Mouse (Mus musculus) bone marrow macrophage, adult 2 months (primary cell): ENCODE data around the gene Trmt10c. TPM values are rescaled to one million over a fixed set of nuclear protein-coding genes. Genes with fewer than 3 reads are reported as not detected.

Experiments used
- H3K27ac ChIP-seq: 2 replicates; pipeline ENCODE4 v1.5.1; 2012; ENCODE audit warnings: low read depth, low read length; ENCODE audit not compliant: insufficient read depth
- H3K4me1 ChIP-seq: 2 replicates; pipeline ENCODE4 v1.6.1; 2012; ENCODE audit warnings: low read length; ENCODE audit not compliant: control insufficient read depth, insufficient read depth
- H3K4me3 ChIP-seq: 2 replicates; pipeline ENCODE4 v1.5.1; 2012; ENCODE audit warnings: mild to moderate bottlenecking, low read length, moderate library complexity; ENCODE audit not compliant: insufficient read depth
- CTCF ChIP-seq: IDR thresholded peaks from 2 replicates; pipeline ENCODE4 v1.5.1; 2012; ENCODE audit warnings: low read depth, mild to moderate bottlenecking, low read length, moderate library complexity
- POLR2A ChIP-seq: IDR thresholded peaks from 2 replicates; pipeline ENCODE4 v1.6.1; 2012; ENCODE audit warnings: mild to moderate bottlenecking, low read depth, low read length, borderline replicate concordance
- polyA plus RNA-seq: library from polyadenylated mRNA; stranded (reverse); fragments of >200 nt; gene quantifications from 2 replicates; pipeline ENCODE4 v1.2.4, GENCODE M21; 2012; ENCODE audit not compliant: missing spikeins, insufficient read depth, insufficient read length

Gene Trmt10c
- polyA plus RNA-seq, 1 experiment: 10.3 TPM

GRCm38 (mm10) chr16:56012789-56013743, 24.6 kb downstream of the Trmt10c start:
- Histone ChIP-seq H3K4me1 (no peaks in the 10 kb centered on the region), H3K4me3 (no peak overlapping the region), H3K27ac (no peak overlapping the region)
- no peak for TF ChIP-seq CTCF
- no peak for TF ChIP-seq POLR2A

- H3K27ac ChIP-seq: no peak overlapping the region
- no peak overlapping the region for H3K4me3 ChIP-seq
- TF ChIP-seq POLR2A (no peak), CTCF (no peak)
- H3K4me1 ChIP-seq: no peaks in the 10 kb centered on the region
Observed at GRCm38 (mm10) chr16:56008862-56009261, 28.8 kb downstream of the Trmt10c start.

GRCm38 (mm10) chr16:56006798-56007197, 30.8 kb downstream of the Trmt10c start:
- no peak overlapping the region for H3K4me3 ChIP-seq
- no peak for TF ChIP-seq CTCF
- no peak for TF ChIP-seq POLR2A
- no peaks in the 10 kb centered on the region for H3K4me1 ChIP-seq
- H3K27ac ChIP-seq: no peak overlapping the region

GRCm38 (mm10) chr16:55994235-55994634, 43.4 kb downstream of the Trmt10c start:
- Histone ChIP-seq H3K27ac (no peak overlapping the region), H3K4me1 (peaks cover 3% of the 10 kb centered on the region; the same call in 1 of the 2 replicates), H3K4me3 (no peak overlapping the region)
- no peak for TF ChIP-seq CTCF
- no peak for TF ChIP-seq POLR2A

- no peak overlapping the region for H3K27ac ChIP-seq
- peaks cover 3% of the 10 kb centered on the region; the same call in 1 of the 2 replicates for H3K4me1 ChIP-seq
- TF ChIP-seq CTCF (no peak), POLR2A (no peak)
- no peak overlapping the region for H3K4me3 ChIP-seq
Observed at GRCm38 (mm10) chr16:55990311-55990710, 47.3 kb downstream of the Trmt10c start.

GRCm38 (mm10) chr16:55986001-55986400, 51.6 kb downstream of the Trmt10c start:
- H3K27ac ChIP-seq: no peak overlapping the region
- no peak overlapping the region for H3K4me3 ChIP-seq
- H3K4me1 ChIP-seq: peaks cover 3% of the 10 kb centered on the region; the same call in 1 of the 2 replicates
- TF ChIP-seq CTCF: no peak
- no peak for TF ChIP-seq POLR2A

Other genes starting within 250 kb of the Trmt10c start
- 60.3 and 61.0 TPM in 2 replicates for gene Nfkbiz, start 198.9 kb downstream of the Trmt10c start, polyA plus RNA-seq
- 0.20 TPM in 2 replicates for gene Nxpe3, start 142.5 kb downstream of the Trmt10c start, polyA plus RNA-seq
- 3.5 and 4.8 TPM in 2 replicates for gene Cep97, start 103.0 kb downstream of the Trmt10c start, polyA plus RNA-seq
- 1,052 and 1,077 TPM in 2 replicates for gene Rpl24, start 71.5 kb downstream of the Trmt10c start, polyA plus RNA-seq
- gene Zbtb11, start 63.9 kb downstream of the Trmt10c start, polyA plus RNA-seq: 13.4 and 13.9 TPM in 2 replicates
- 116 and 125 TPM in 2 replicates for gene Pcnp, start 8.1 kb downstream of the Trmt10c start, polyA plus RNA-seq
- gene Senp7, start 10.5 kb upstream of the Trmt10c start, polyA plus RNA-seq: 23.1 and 24.4 TPM in 2 replicates
- 0.67 TPM in 1 of 2 replicates, not detected in the other for gene Impg2, start 166.5 kb upstream of the Trmt10c start, polyA plus RNA-seq